Mouse (Mus musculus): ENCODE measurements at regions not wholly inside any gene's neighbourhood (a gene's known extent, or its start where the extent isn't known, plus 50 kb on each side); places are given as distances from the start of the nearest gene placed in this dataset.

- DNase-seq (ENCODE audit: low read depth, low spot score): no peak
Observed at GRCm38 (mm10) chr16:74984207-74984606, 572.6 kb upstream of the Robo2 start.

- no peak for DNase-seq (ENCODE audit: low read depth, low spot score)
Observed at GRCm38 (mm10) chr16:74966099-74966498, 554.5 kb upstream of the Robo2 start.

GRCm38 (mm10) chr16:74929739-74930138 is 518.1 kb upstream of the Robo2 start:
- no peak for DNase-seq (ENCODE audit: low read depth, low spot score)

- DNase-seq (ENCODE audit: low read depth, low spot score): no peak
Observed at GRCm38 (mm10) chr16:74900835-74901234, 489.2 kb upstream of the Robo2 start.

GRCm38 (mm10) chr16:74887724-74888123 is 476.1 kb upstream of the Robo2 start:
- DNase-seq (ENCODE audit: low read depth, low spot score): no peak

- DNase-seq (ENCODE audit: low read depth, low spot score): no peak
Observed at GRCm38 (mm10) chr16:74878603-74879002, 467.0 kb upstream of the Robo2 start.

GRCm38 (mm10) chr16:74873756-74874155 is 462.1 kb upstream of the Robo2 start:
- DNase-seq (ENCODE audit: low read depth, low spot score): no peak

- DNase-seq (ENCODE audit: low read depth, low spot score): peak; percentile 36
Observed at GRCm38 (mm10) chr16:74857752-74858151, 446.1 kb upstream of the Robo2 start.

GRCm38 (mm10) chr16:74840006-74840405 is 428.4 kb upstream of the Robo2 start:
- DNase-seq (ENCODE audit: low read depth, low spot score): peak; percentile 17

- no peak for DNase-seq (ENCODE audit: low read depth, low spot score)
Observed at GRCm38 (mm10) chr16:74814386-74814785, 402.8 kb upstream of the Robo2 start.

- no peak for DNase-seq (ENCODE audit: low read depth, low spot score)
Observed at GRCm38 (mm10) chr16:74809154-74809825, 397.7 kb upstream of the Robo2 start.

- no peak for DNase-seq (ENCODE audit: low read depth, low spot score)
Observed at GRCm38 (mm10) chr16:74806775-74807174, 395.1 kb upstream of the Robo2 start.

- DNase-seq (ENCODE audit: low read depth, low spot score): peak; percentile 9
Observed at GRCm38 (mm10) chr16:74801296-74801695, 389.7 kb upstream of the Robo2 start.

GRCm38 (mm10) chr16:74796303-74796653 is 384.7 kb upstream of the Robo2 start:
- DNase-seq (ENCODE audit: low read depth, low spot score): no peak

- no peak for DNase-seq (ENCODE audit: low read depth, low spot score)
Observed at GRCm38 (mm10) chr16:74795360-74796302, 384.0 kb upstream of the Robo2 start.

GRCm38 (mm10) chr16:74785365-74786119 is 373.9 kb upstream of the Robo2 start:
- DNase-seq (ENCODE audit: low read depth, low spot score): no peak

- no peak for DNase-seq (ENCODE audit: low read depth, low spot score)
Observed at GRCm38 (mm10) chr16:74780388-74780787, 368.8 kb upstream of the Robo2 start.

- DNase-seq (ENCODE audit: low read depth, low spot score): no peak
Observed at GRCm38 (mm10) chr16:74768264-74768663, 356.6 kb upstream of the Robo2 start.

- DNase-seq (ENCODE audit: low read depth, low spot score): no peak
Observed at GRCm38 (mm10) chr16:74756720-74757345, 345.2 kb upstream of the Robo2 start.

- DNase-seq (ENCODE audit: low read depth, low spot score): no peak
Observed at GRCm38 (mm10) chr16:74750900-74751299, 339.3 kb upstream of the Robo2 start.

- DNase-seq (ENCODE audit: low read depth, low spot score): no peak
Observed at GRCm38 (mm10) chr16:74749006-74749405, 337.4 kb upstream of the Robo2 start.

GRCm38 (mm10) chr16:74743512-74743911 is 331.9 kb upstream of the Robo2 start:
- DNase-seq (ENCODE audit: low read depth, low spot score): no peak
